Mouse (Mus musculus): ENCODE measurements around the gene Arfgap3.
"Not testable (repeated sequence)": the region's sequence is repeated elsewhere in the genome, so short reads cannot be mapped to it uniquely, and the experiment has no call there.

The Arfgap3 gene

DNA sequence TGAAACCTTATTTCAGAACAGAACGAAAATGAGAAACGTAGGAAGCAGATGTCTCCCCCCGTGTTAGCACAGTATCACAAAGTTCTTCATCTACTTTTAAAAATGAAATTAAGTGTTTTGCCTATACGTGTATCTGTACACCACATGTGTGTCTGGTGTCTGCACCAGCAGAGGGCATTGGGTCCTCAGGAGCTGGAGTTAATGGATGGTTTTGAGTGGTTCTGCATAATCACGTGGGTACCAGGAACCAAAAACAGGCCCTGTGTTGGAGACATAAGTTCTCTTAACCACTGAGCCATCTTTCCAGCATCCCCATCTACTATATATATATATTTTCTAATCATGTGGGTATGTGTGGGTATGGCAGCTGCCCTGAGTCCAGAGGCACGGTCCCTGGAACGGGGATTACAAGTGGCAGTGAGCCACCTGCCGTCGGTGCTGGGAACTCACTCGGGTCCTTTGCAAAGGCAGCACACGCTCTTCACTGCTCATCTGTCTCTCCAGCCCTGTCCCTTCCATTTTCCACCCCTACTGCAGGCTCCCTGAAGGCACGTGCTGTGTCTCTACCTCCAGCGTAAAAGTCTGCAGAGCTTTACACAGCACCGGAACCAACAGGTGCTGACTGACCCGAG, 4.0 kb downstream of the Arfgap3 start:
- DNase-seq (ENCODE audit: low read depth, low spot score): no peak

DNA sequence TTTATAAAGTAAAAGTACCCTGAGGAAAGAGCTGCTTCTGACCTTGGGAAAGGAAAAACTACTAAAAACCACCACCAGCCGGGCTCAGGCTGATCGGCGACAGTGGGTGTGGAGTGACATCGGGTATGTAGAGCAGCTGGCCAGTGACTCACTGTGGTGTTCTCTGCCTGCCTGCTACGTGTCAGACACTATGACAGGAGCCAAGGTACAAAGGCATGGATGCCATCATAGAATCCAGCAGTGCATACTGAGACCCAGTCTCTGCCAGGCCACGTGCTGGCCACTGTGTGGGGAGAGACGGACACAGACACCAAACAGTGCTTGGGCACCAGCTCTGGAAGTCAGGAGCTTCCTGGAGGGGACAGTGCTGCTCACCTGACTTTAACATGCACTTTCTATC, 5.1 kb downstream of the Arfgap3 start:
- DNase-seq (ENCODE audit: low read depth, low spot score): no peak

DNA sequence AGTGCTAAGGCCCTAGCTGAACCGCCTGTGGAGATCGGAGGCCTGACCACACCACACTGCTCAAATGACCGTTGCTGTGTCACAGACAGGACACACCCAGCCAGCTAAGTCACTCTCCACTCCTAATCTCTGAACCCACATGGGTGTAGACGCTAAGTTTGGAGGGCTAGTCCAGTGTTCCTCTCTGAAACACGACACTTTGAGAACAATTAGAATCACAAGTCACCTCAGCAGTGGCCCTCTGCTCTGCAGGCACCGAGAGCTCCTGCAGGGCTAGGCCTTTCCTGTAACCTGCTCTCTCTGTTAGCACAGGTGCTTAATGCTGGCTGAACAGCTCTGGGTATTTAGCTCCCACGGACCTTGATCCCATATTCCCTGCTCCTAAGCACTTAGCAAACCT, 5.9 kb downstream of the Arfgap3 start:
- no peak for DNase-seq (ENCODE audit: low read depth, low spot score)

DNA sequence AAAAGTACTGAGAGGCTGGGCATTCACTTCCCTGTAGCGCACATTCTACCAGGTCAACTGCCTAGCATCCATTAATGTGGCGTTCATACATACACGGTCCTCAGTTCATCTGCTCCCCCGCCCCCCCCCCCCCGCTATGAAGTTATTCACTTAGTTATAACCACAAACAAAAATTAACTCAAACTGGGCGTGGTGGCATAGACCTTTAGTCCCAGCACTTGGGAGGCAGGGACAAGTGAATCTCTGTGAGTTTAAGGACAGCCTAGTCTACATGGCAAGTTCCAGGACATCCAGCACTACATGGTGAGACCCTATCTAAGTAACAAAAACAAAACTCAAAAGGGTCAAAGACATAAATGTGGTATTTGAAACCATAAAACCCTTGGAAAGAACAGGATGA, 11.1 kb downstream of the Arfgap3 start:
- DNase-seq (ENCODE audit: low read depth, low spot score): no peak

DNA sequence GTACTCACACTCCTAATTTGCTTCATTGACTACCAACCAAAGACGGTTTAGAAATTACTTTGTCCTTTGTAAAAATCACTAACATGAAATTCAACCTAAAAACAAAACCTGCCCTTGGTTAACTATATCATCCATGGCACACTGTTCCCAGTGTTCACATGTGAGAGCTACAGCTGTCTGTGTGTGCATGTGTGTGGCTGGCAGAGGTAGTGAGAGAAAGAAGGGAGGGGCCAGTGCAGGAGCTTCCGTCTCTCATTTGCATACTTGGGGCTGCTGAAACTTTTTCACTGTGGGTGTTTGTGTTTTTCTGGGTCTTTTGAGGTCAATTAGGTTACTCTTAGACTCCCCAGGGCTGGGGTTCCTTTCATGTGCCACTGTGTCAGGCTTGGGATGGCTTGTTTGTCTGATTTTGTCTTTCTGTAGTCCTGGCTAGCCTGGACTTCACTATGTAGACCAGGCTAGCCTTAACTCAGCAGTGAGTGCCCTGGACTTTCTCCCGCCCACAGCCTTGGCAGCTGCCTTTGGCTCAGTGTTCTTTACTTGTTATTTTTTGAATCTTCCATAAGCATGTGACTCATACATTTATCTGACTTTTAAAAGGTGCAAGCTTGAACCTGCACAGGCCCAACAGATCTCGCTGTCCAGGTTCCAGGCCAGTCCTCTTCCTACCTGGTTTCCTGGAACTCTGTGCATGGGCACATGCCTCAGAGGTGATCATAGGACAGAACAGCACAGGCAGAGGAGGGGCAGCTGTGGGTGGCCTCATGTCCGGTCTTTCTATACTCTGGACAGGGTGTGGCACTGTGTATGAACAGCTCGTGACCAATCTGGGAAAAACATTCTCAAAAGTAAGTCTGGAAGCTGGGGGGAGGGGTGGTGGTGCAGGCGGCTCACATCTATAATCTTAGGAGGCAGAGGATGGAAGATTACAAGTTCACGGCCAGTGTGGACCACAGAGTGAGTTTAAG, 11.9 kb downstream of the Arfgap3 start:
- no peak for DNase-seq (ENCODE audit: low read depth, low spot score)

DNA sequence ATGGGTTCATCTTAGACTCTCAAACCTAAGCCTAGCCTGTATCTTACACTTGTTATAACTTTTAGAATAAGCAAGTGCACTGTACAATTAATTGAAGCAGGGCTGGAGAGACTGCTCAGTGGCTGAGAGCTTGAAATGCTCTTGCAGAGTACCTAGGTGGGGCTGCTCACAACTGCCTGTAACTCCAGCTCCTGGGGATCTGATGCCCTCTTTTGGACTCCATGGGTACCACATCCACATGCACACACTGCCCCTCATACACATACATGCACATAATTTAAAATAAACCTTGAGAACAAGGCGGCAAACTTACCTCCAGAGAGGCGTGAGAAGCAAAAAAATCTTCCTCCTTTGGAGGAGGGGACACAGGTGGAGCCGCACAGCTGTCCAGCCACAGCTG, 17.7 kb downstream of the Arfgap3 start:
- no peak for DNase-seq (ENCODE audit: low read depth, low spot score)

DNA sequence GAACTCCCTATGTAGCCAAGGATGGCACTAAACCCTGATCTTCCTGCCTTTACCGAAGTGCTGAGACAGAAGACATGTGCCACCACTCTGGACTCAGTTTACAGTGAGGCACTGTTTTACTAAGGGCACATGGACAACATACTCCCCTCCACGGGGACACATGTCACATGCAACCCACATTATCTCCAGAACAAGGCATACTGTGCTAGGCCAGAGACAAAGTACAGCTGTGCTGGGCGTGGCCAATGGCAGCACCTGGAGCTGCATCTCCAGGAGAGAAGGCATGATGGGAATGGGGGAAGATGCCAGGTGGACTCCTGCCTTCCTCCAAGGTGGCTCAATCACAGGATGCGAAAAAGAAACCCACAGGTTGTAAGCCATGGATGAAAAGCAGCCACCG, 21.1 kb downstream of the Arfgap3 start:
- no peak for DNase-seq (ENCODE audit: low read depth, low spot score)

DNA sequence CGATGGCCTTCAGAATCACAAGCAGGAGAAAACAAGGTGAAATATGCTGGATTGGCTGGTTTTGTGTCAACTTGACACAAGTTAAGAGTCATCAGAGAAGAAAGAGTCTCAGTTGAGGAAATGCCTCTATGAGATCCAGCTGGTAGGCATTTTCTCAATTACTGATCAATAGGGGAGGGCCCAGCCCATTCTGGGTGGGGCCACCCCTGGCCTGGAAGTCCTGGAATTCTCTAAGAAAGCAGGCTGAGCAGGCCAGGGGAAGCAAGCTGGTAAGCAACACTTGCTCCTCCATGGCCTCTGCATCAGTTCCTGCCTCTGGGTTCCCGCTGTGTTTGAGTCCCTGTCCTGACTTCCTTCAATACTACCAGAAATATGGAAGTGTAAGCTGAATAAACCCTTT, 27.0 kb downstream of the Arfgap3 start:
- no peak for DNase-seq (ENCODE audit: low read depth, low spot score)

DNA sequence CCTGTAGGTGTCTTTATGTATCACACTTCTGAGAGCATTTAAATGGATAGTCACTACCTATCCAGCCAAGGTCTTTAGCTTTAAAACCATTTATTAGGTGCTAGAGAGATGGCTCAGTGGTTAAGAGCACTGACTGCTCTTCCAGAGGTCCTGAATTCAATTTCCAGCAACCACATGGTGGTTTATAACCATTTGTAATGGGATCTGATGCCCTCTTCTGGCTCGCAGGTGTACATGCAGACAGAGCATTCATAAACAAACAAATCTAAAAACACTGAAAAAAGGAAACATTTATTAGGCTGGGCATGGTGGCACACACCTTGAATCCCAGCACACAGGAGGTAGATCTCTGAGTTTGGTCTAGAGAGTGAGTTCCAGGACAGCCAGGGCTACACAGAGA, 35.1 kb downstream of the Arfgap3 start:
- DNase-seq (ENCODE audit: low read depth, low spot score): no peak

DNA sequence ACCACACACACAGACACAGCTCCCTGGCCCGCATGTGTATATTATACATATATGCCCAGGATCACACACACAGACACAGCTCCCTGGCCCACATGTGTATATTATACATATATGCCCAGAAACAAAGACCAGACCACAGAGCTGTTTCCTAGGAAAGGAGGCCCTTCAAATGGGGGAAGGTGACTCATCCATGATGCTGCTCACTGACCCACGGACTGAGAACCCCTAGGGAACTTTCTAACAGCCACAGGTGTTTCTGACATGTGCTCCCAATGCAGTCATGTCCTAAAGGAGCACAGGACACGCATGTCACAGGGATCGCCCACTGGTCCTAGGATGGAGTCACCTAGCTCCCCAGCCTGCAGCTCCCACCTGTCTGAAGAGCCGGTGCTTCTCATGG, 40.2 kb downstream of the Arfgap3 start:
- no peak for DNase-seq (ENCODE audit: low read depth, low spot score)

DNA sequence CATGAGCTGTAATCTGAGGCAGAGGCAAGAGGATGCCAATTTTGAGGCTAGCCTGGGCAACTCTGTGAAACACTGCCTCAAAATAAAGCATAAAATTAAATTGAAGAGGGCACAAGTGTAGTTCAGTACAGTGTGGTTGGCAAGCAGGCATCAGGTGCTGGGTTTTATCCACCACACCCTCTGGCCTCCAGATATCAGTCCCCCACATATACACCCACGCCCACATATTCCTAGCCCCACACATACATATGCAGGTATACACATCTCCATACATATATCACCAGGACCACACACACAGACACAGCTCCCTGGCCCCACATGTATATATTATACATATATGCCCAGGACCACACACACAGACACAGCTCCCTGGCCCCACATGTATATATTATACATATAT, 41.3 kb downstream of the Arfgap3 start:
- not testable (repeated sequence) for DNase-seq (ENCODE audit: low read depth, low spot score)

DNA sequence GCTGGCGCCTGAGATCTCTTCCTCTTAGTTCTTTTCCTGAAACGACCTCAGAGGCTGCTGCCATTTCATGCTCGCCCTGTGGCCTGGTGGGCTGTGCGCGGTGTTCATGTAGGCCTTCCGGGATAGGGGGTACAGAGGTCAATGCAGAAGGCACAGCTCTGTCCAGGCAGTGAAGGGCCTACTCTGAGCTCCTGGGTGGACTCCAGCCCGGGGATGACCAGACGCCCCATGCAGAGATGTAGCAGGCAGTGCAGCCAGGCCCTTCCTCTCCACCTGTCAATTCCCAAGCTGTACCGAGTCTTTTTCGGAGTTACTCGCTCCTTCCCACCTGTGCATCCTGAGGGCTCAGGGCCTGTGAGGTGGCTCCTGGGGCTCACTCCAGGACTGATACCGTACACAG, 43.9 kb downstream of the Arfgap3 start:
- no peak for DNase-seq (ENCODE audit: low read depth, low spot score)

DNA sequence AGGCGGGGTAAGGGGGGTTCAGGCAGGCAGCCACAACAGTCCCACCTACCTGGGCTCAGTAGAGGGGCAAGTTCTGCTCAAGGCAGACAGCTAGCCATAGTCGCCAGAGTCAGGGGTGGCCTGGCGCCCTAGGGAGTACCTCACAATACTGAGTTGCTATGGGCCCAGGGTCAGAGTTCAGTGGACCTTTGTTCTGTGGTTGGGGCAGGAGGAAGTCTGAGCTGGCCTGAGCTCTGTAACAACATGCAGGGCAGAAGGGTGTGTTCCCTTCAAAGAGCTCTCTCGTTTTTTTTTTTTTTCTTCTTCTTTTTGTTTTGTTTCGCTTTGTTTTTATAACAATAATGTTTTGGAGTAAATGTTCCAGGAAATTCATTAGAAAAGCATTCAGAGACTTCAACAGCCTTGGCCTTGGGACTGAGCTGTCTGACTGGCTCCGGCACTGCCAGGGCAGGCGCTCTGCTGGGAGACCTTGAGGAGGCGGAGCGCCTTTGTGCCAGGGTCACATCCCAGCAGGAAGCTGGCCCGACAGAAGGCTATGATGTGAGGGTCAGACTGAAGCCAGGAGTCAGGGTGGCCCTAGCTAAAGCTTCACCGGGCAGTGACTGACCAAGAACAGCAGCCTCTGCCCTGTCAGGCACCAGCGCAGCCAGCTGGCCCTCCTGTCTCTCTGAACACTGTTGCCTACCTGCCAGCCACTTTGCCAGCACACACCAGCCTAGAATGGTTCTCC, 44.7 kb downstream of the Arfgap3 start:
- no peak for DNase-seq (ENCODE audit: low read depth, low spot score)

DNA sequence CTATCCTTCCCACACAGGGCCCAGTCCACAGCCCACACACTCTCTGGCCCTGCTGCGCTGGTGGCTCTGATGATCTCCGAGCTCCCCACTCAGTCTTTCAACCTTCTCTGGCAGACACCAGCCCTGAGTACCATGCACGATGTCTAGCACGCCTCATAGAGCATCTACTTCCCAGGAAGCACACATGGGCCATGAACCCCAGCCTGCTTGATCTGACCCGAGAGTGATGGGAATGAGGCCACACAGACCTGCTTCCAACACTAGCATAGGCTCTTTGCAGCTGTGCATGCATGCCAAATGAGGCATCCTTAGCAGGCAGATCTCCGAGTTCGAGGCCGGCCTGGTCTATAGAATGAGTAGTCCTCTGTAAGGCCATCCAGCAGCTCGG, 45.2 kb downstream of the Arfgap3 start:
- no peak for DNase-seq (ENCODE audit: low read depth, low spot score)

DNA sequence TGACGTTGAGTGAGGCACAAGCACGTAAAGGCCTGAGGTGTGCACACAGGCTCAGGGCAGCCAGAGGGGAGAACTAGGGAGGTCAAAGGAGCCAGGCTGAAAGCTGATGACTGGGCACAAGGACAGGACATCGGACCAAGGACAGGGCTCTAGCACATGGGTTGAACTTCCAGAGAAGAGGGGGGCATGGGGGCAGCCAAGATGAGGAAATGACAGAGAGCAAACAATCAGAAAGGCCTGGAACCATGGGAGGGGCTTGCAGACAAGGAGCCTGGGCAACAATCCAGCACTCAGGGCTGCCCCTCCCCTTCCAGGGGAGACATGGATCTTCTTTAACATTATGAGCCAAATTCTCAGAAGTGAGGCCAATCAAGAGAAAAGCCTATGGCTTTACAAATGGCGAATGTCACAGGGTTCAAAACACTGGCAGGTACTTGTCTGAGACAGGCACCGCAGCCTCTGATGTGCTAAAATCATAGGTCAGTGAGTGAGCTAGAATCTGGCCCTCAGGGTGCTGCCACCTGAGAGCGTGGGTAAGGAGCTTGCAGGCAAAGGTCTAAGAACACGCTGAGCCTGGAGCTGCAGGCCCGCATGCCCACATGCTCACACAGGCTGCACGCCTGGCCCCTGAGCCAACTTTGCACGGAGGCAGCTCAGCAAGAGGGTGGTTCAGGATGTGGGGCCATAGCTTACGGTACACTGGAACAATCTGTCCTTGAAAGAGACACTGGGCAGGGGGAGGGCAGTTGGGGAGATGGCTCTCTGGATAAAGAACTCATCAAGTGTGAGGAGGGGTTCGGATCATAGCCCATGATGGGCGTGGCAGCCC, 46.2 kb downstream of the Arfgap3 start:
- no peak for DNase-seq (ENCODE audit: low read depth, low spot score)

DNA sequence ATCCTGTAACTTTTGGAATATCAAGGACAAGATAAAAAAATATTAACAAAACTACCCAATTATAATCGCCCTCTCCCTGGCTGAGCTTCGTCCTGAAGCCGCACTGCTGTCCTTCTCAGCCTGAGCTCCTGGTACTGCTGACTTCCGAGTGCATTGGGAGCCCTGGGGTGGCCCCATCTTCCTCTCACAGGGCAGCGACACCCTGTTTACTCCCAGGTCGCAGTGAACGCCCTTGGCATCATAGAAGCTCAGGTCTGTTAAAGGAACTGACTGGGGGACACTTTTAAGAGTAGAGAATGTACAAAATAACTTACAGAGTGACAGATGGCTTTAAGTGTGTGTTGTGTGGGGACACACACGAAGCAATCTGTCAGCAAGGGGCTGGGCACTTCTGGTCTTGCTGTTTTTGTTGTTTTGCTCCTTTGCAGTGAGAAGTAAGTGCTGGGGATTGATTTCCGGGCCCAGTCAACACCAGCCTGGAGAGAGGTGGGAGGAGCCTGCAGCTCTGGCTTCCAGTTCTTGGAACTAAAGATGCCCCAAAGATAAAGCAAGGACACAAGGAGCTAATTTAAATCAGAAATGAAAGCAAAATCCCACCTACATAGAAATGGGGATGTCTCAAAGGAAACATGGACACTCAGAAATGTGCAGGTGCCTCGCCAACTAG, 50.0 kb downstream of the Arfgap3 start:
- no peak for DNase-seq (ENCODE audit: low read depth, low spot score)

DNA sequence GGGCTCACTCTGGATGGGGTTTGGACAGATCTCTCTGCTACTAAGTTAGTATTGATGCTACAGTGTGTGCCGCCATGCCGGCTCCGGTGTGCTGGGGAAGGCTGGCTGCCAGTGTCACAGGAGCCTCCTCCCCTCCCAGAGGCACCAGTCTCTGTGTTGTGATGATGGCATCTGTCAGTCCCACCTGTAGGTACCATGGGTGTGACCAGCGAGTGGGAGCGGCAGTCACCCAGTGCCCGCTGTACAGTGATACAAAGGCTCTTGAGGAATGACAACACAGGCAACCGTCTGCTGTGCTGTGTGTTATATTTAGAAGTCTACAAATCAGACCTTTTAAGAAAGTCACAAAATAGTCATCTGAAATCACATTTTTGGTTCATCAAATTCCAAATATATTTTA, 50.6 kb downstream of the Arfgap3 start:
- no peak for DNase-seq (ENCODE audit: low read depth, low spot score)

DNA sequence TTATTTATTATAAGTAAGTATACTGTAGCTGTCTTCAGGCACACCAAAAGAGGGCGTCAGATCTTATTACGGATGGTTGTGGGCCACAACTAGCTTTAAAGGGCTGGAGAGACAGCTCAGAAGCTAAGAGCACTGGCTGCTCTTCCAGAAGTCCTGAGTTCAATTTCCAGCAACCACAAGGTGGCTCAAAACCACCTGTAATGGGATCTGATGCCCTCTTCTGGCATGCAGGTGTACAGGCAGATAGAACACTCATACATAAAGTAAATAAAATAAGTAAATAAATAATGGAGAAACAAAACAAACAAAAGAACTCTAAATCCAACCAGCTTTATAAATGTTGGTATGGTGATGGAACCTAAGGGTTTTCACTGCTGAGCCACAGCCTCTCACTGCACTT, 51.2 kb downstream of the Arfgap3 start:
- DNase-seq (ENCODE audit: low read depth, low spot score): no peak

DNA sequence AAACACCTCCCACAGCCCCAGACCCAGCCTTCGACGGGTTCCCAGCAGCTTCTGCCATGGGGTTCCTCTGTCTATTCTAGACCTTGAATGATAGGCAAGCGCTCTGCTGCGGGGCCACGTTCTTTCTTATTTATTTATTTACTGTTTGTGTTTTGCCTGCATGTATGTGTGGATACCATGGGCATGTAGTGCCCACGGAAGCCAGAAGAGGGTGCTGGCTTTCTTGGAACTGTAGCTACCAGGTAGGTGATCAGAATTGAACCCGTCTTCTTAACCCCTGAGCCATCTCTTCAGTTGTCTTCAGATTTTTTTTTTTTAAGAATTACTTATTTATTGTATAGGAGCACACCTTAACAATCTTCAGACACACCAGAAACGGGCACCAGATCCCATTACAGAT, 51.7 kb downstream of the Arfgap3 start:
- no peak for DNase-seq (ENCODE audit: low read depth, low spot score)

DNA sequence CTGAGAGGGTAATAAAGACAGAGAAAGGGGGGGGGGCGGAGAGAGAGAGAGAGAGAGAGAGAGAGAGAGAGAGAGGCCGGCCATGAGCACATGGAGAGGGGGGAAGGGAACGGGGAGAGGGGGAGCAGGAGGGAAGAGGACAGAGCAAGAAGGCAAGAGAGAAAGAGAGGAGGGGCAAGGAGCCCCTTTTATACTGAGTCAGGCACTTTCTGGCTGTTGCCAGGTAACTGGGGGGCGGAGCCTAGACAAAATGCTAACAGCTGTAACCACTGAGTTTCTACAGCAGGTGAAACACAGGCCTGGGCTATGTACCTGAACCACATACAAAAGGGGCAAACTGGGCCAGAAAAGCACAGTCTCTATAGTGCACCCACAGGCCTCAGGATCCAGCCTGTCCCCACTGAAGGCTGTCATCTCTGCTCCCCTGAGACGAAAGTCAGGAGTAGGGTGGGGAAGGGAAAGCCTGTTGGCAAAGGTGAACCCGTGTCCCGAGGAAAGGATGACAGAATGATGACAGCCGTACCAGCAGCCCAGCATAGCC, 53.2 kb downstream of the Arfgap3 start:
- DNase-seq (ENCODE audit: low read depth, low spot score): no peak

DNA sequence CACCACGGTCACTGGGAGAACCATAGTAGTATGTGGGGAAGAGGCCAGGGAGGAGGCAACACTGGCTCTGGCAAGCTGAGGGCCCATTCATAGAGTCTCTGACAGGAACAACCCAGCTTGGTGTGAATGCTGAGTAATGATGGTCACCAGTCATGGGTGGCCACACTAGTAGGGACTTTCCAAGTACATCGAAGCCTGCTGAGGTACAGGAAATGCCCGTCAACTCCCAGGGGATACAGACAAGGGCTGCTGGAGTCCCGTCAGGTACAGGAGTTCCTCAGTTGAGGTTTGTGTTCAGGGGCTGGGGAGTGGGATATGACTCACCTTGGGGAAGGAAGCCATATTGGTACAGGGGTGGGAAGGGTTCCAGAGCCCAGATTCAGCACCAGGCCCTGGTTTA, 54.0 kb downstream of the Arfgap3 start:
- no peak for DNase-seq (ENCODE audit: low read depth, low spot score)
